Mouse (Mus musculus) kidney, embryonic 16.5 days (tissue): ENCODE data around the gene Arid1b. TPM values are rescaled to one million over a fixed set of nuclear protein-coding genes. Genes with fewer than 3 reads are reported as not detected.

ENCODE experiments used
- ATAC-seq: fragments of 200-750 bp; cut with Nextera tagmentation; 2 replicates; pipeline ENCODE4 v1.8.0; 2017; ENCODE audit warnings: moderate TSS enrichment; ENCODE audit not compliant: low FRiP score, low TSS enrichment
- H3K27ac ChIP-seq: fragments of 300-500 bp; sonication (generic); 2 replicates; pipeline ENCODE4 v1.5.1; 2014; ENCODE audit warnings: low read length
- H3K27me3 ChIP-seq: fragments of 300-500 bp; sonication (generic); 2 replicates; pipeline ENCODE4 v1.6.1; 2014; ENCODE audit warnings: low read length, control low read depth, mixed read lengths; ENCODE audit not compliant: insufficient read depth
- H3K36me3 ChIP-seq: fragments of 300-500 bp; sonication (generic); 2 replicates; pipeline ENCODE4 v1.6.1; 2014; ENCODE audit warnings: low read length, control low read depth, mixed read lengths; ENCODE audit not compliant: insufficient read depth
- H3K4me1 ChIP-seq: fragments of 300-500 bp; sonication (generic); 2 replicates; pipeline ENCODE4 v1.6.1; 2014; ENCODE audit warnings: low read length, control low read depth, mixed read lengths; ENCODE audit not compliant: insufficient read depth
- H3K4me2 ChIP-seq: fragments of 300-500 bp; sonication (generic); replicated peaks from 2 replicates; pipeline ENCODE4 v1.6.1; 2014; ENCODE audit warnings: low read depth, low read length
- H3K4me3 ChIP-seq: fragments of 300-500 bp; sonication (generic); 2 replicates; pipeline ENCODE4 v1.5.1; 2014; ENCODE audit warnings: mild to moderate bottlenecking, low read length
- H3K9ac ChIP-seq: fragments of 300-500 bp; sonication (generic); replicated peaks from 2 replicates; pipeline ENCODE4 v1.6.1; 2014; ENCODE audit warnings: low read length
- H3K9me3 ChIP-seq: fragments of 300-500 bp; sonication (generic); 2 replicates; pipeline ENCODE4 v1.6.1; 2016; ENCODE audit warnings: low read length, control low read depth
- WGBS: fragments of 180-500 bp; shearing (Covaris S2); extraction: QIAGEN DNeasy Blood & Tissue Kit; methylation state at CpG from one replicate; pipeline ENCODE4 v1.1.7; 2014; 5-methylcytosine and 5-hydroxymethylcytosine counted together
- polyA plus RNA-seq: library from polyadenylated mRNA; unstranded; fragments of >200 nt; fragmentation: Nextera tagmentation; extraction: Ambion mirVana; gene quantifications from 2 replicates; pipeline ENCODE4 v1.2.1, GENCODE M21; 2015

Arid1b gene
- polyA plus RNA-seq, 1 experiment from 2014 or later, result 10.9 TPM

DNA sequence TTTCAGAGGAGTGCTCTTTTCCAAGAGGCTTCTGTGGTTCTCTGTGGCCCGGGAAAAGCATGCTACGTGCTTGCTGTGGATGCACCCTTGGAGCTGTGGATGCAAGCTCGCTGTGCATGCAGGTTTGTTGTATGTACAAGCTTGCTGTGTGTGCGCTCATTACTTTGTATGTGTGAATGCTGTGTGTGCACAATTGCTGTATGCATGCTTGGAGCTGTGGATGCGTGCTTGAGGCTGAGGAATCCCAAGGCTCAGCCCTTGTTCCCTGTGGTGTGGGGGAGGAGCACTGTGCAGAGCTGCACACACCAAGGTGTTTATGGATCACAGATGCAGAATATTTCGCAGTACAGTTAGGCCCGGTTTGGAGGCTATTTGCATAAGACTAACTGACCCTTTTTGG lies 6.7 kb downstream of the Arid1b start:
- WGBS, result 59% methylated on average over 7 of the region's 7 CpGs
- H3K27me3 ChIP-seq, result no peaks in the 10 kb centered on the region
- H3K27ac ChIP-seq, result no peak overlapping the region
- H3K4me2 ChIP-seq, result 0 out of 2 replicates have a peak overlapping the region, but pooled peaks have one; percentile 8
- H3K4me1 ChIP-seq, result peaks cover 68% of the 10 kb centered on the region
- ATAC-seq, result no peak
- no peaks in the 10 kb centered on the region for H3K9me3 ChIP-seq
- no peak overlapping the region for H3K4me3 ChIP-seq
- no peaks in the 10 kb centered on the region for H3K36me3 ChIP-seq
- H3K9ac ChIP-seq, result no peak overlapping the region

DNA sequence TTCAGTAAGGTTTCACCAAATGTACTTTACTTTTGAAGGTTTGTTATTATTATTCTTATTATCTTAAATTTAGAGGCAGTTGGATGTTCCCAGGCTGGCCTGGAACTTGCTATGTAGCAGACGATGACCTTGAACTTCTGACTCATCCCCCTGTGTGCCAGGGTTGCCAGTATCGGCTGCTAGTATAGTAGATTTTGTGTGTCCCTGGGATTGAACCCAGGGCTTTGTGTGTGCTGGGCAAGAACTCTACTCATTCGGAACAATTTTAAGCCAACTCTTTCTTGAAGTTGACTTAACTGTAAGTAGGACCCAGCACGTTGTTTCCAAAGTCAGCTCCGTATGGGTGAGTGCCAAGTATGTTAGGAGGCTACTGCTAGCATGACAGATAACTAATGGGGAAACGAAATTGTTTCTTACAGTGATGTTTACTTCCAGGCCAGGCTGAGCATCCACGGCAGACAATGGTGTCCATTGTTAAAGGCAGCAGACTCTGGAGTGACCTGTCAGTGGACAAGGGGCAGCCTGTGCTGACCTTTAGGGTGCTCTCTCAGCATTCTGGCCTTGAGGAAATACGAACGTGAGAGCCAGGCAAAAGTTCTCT lies 7.5 kb downstream of the Arid1b start:
- H3K4me1 ChIP-seq, result peaks cover 73% of the 10 kb centered on the region
- ATAC-seq, result no peak
- 49% methylated on average over 9 of the region's 9 CpGs for WGBS

GRCm38 (mm10) chr17:5002937-5003508 lies 8.9 kb downstream of the Arid1b start:
- no peak overlapping the region for H3K4me2 ChIP-seq
- WGBS, result 83% methylated on average over 10 of the region's 10 CpGs
- peaks cover 85% of the 10 kb centered on the region for H3K4me1 ChIP-seq
- H3K4me3 ChIP-seq, result no peak overlapping the region
- no peaks in the 10 kb centered on the region for H3K27me3 ChIP-seq
- ATAC-seq, result no peak
- H3K9me3 ChIP-seq, result no peaks in the 10 kb centered on the region
- H3K9ac ChIP-seq, result no peak overlapping the region
- H3K36me3 ChIP-seq, result no peaks in the 10 kb centered on the region
- H3K27ac ChIP-seq, result no peak overlapping the region

More for the DNA sequence above, 7.5 kb downstream of the Arid1b start:
- H3K27ac ChIP-seq, result no peak overlapping the region
- H3K9me3 ChIP-seq, result no peaks in the 10 kb centered on the region
- H3K4me3 ChIP-seq, result no peak overlapping the region
- no peaks in the 10 kb centered on the region for H3K36me3 ChIP-seq
- no peak overlapping the region for H3K4me2 ChIP-seq
- H3K27me3 ChIP-seq, result no peaks in the 10 kb centered on the region
- H3K9ac ChIP-seq, result no peak overlapping the region; the same call in 1 of the 2 replicates

DNA sequence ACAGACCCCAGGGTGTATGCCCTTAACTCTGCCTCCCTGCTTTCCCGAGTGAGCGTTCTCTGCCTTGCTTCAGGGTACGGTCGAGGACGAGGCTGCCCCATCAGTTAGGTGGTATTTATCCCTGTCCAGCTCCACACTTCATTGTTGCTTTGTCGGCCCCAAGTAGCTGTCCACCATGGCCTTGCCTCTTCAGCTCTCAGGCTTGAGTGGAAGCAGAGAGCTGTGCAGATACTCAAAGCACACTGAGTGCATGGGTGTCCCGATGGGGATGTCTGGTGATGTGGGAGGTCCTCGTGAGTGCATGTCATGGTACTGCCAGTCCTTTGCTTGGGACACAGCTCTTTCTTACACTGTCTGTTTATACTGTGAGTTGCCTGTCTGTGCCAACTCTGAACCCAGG lies 10.1 kb downstream of the Arid1b start:
- 41% methylated on average over 8 of the region's 8 CpGs for WGBS
- H3K4me2 ChIP-seq, result no peak overlapping the region

DNA sequence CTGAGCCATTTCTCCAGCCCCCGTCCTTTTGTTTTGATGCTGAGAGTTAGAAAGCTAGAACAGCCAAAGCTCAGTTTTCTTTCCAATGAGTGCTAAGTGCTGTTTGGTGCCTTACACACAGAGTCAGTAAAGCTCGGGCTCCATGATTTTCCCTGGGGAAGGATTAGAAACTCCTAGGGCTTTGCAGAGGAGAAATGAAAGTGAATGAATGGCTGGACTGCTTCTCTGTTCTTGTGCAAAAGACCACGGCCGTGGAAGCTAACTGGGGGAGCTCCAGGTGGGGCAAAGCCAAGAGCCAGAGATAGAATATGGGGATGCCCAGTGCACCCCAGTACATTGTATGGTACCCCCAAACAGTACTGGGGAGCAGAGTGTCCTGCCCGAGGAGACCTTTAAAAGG lies 10.6 kb downstream of the Arid1b start:
- Histone ChIP-seq H3K4me1 (peaks cover 95% of the 10 kb centered on the region), H3K4me2 (no peak overlapping the region), H3K36me3 (no peaks in the 10 kb centered on the region), H3K27ac (0 out of 2 replicates have a peak overlapping the region, but pooled peaks have one; percentile 15), H3K4me3 (no peak overlapping the region), H3K9me3 (no peaks in the 10 kb centered on the region), H3K27me3 (no peaks in the 10 kb centered on the region), H3K9ac (no peak overlapping the region)
- 54% methylated on average over 5 of the region's 5 CpGs for WGBS
- no peak for ATAC-seq

More for the DNA sequence above, 10.1 kb downstream of the Arid1b start:
- no peak overlapping the region for H3K9ac ChIP-seq
- H3K4me3 ChIP-seq, result no peak overlapping the region
- no peaks in the 10 kb centered on the region for H3K36me3 ChIP-seq
- ATAC-seq, result no peak
- H3K9me3 ChIP-seq, result no peaks in the 10 kb centered on the region
- H3K4me1 ChIP-seq, result peaks cover 93% of the 10 kb centered on the region
- H3K27ac ChIP-seq, result no peak overlapping the region
- no peaks in the 10 kb centered on the region for H3K27me3 ChIP-seq

GRCm38 (mm10) chr17:5005285-5005684 lies 11.2 kb downstream of the Arid1b start:
- WGBS, result 76% methylated on average over 3 of the region's 3 CpGs
- Histone ChIP-seq H3K9ac (no peak overlapping the region), H3K36me3 (no peaks in the 10 kb centered on the region), H3K27ac (no peak overlapping the region), H3K4me3 (no peak overlapping the region), H3K27me3 (no peaks in the 10 kb centered on the region), H3K9me3 (no peaks in the 10 kb centered on the region), H3K4me1 (peaks cover 95% of the 10 kb centered on the region), H3K4me2 (no peak overlapping the region)
- no peak for ATAC-seq

- H3K27ac ChIP-seq, result no peak overlapping the region
Observed at GRCm38 (mm10) chr17:5007156-5007658, 13.1 kb downstream of the Arid1b start.

GRCm38 (mm10) chr17:5008236-5008635 lies 14.1 kb downstream of the Arid1b start:
- H3K9ac ChIP-seq, result no peak overlapping the region
- H3K27me3 ChIP-seq, result no peaks in the 10 kb centered on the region
- no peak for ATAC-seq
- H3K36me3 ChIP-seq, result no peaks in the 10 kb centered on the region
- H3K27ac ChIP-seq, result no peak overlapping the region
- peaks cover 90% of the 10 kb centered on the region for H3K4me1 ChIP-seq
- no peak overlapping the region for H3K4me3 ChIP-seq
- 34% methylated on average over 10 of the region's 10 CpGs for WGBS
- no peaks in the 10 kb centered on the region for H3K9me3 ChIP-seq
- no peak overlapping the region; the same call in 1 of the 2 replicates for H3K4me2 ChIP-seq

More at GRCm38 (mm10) chr17:5007156-5007658, 13.1 kb downstream of the Arid1b start:
- H3K4me3 ChIP-seq, result no peak overlapping the region
- no peak overlapping the region for H3K9ac ChIP-seq
- 16% methylated on average over 15 of the region's 15 CpGs for WGBS
- no peaks in the 10 kb centered on the region for H3K9me3 ChIP-seq
- H3K4me1 ChIP-seq, result peaks cover 91% of the 10 kb centered on the region
- H3K4me2 ChIP-seq, result peak overlapping the region; percentile 34
- H3K27me3 ChIP-seq, result no peaks in the 10 kb centered on the region
- H3K36me3 ChIP-seq, result no peaks in the 10 kb centered on the region
- ATAC-seq, result peak; percentile 25

- H3K27ac ChIP-seq, result no peak overlapping the region
- no peaks in the 10 kb centered on the region for H3K9me3 ChIP-seq
- H3K36me3 ChIP-seq, result no peaks in the 10 kb centered on the region
- H3K4me2 ChIP-seq, result no peak overlapping the region
- peaks cover 84% of the 10 kb centered on the region for H3K4me1 ChIP-seq
- 30% methylated on average over 5 of the region's 5 CpGs for WGBS
- H3K4me3 ChIP-seq, result no peak overlapping the region
- ATAC-seq, result no peak
- H3K9ac ChIP-seq, result no peak overlapping the region
- no peaks in the 10 kb centered on the region for H3K27me3 ChIP-seq
Observed at GRCm38 (mm10) chr17:5008761-5009160, 14.6 kb downstream of the Arid1b start.
